Mouse (Mus musculus) myocyte (in vitro differentiated cells): Measurements from ENCODE around the gene D030056L22Rik.

Experiments used
- MAX ChIP-seq: IDR thresholded peaks from one replicate; pipeline ENCODE4 v1.6.1; 2011; ENCODE audit warnings: low read depth, mild to moderate bottlenecking, control low read depth
- MYOG ChIP-seq, 3 experiments: IDR thresholded peaks; one replicate each; pipeline ENCODE4 v1.6.1; 2011; ENCODE audit warnings: control low read depth in 2 of 3, low read depth in 2 of 3, mild to moderate bottlenecking in 2 of 3; ENCODE audit not compliant: insufficient read length in 2 of 3, control insufficient read depth in 1 of 3, insufficient read depth in 1 of 3
- POLR2A ChIP-seq: IDR thresholded peaks from one replicate; pipeline ENCODE4 v1.6.1; 2011; ENCODE audit warnings: low read depth, mild to moderate bottlenecking, control low read depth, moderate library complexity; ENCODE audit not compliant: insufficient read length
- POLR2AphosphoS2 ChIP-seq: IDR thresholded peaks from one replicate; pipeline ENCODE4 v1.6.1; 2011; ENCODE audit warnings: low read depth, control low read depth; ENCODE audit not compliant: insufficient read length
- SRF ChIP-seq: IDR thresholded peaks from one replicate; pipeline ENCODE4 v1.6.1; 2011; ENCODE audit warnings: low read depth; ENCODE audit not compliant: control insufficient read depth, insufficient read length
- TCF3 ChIP-seq: IDR thresholded peaks from one replicate; pipeline ENCODE4 v1.6.1; 2011; ENCODE audit warnings: low read depth, control low read depth; ENCODE audit not compliant: insufficient read length
- USF1 ChIP-seq: IDR thresholded peaks from one replicate; pipeline ENCODE4 v1.6.1; 2011; ENCODE audit warnings: low read depth, mild to moderate bottlenecking, control low read depth, moderate library complexity

DNA sequence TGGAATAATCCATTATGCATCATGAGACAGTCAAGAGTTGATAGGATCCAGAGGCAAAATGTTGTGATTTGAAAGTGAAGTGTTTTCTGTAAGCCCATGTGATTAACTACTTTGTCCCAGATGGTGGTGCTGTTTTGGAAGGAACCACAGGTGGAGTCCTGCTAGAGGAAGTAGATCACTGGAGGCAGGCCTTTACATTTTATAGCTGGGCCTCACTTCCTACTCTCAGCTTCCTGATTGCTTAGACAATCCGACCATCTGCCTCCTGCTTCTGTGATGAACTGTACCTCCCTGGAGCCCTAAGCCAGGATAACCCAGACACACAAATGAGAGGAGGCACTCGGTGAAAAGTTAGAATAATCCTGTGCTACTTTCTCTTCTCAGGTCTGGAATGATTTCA lies 49.1 kb upstream of the D030056L22Rik start:
- TF ChIP-seq POLR2A: no peak
- TF ChIP-seq MAX: no peak
- TF ChIP-seq SRF: no peak
- TF ChIP-seq POLR2AphosphoS2: no peak
- no peak for TF ChIP-seq TCF3
- no peak for TF ChIP-seq MYOG (IDR thresholded peaks at IDR 0.05; ENCODE audit: control insufficient read depth in 1 of 3, insufficient read depth in 1 of 3, insufficient read length in 2 of 3, low read depth in 2 of 3)
- no peak for TF ChIP-seq USF1
